Mouse (Mus musculus): Measurements from ENCODE around the gene Adcy2. TPM values are rescaled to one million over a fixed set of nuclear protein-coding genes. Genes with fewer than 3 reads are reported as not detected.

The Adcy2 gene
- not detected for polyA plus RNA-seq (2012; fragmentation: generic; extraction: Trizol)
- long read RNA-seq, experiment 1: 0 reads
- long read RNA-seq, experiment 2: 0 reads

DNA sequence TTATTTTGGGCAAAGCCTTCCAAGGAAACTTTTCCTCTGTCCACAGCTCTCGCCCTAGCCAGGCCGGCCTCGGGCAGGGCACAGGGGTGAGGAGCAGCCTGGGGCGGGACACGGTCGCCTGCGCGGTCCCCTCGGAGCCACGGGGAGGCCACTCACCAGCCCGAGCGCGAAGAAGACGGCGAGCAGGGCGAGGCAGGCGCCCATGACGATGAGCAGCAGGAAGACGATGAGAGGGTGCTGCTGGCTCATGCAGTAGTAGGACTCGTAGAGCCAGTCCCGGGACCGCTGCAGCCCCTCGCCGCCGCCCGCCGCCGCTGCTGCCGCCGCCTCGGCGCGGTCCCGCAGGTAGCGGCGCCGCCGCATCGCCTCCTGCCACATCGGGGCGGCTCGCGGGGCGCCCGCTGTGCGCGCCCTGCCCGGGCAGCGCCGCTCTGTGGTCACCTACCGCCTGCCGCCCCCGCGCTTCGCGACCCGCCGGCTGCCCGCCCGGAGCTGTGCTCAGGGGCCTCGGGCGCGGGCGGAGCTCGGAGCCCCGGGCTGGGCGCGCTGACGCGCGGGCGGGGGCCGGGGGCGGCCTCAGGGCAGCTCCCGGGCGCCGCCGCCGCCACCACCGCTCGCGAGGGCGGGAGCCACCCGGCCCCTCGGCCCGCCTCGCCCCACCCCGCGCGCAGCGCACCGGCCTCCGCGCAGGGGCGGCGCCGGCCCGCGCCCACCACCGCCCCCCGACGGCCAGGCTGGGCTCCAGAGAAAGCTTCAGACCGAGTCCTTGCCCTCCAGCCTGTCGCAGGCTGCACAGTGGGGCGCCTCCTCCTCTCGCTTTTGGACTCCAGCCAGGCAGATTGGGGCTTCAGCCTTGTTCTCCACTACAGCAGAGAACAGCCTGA, at the start of gene Adcy2:
Gene Adcy2 (minus strand): TSS at position 624 of the 884 bp plus-strand sequence.
- Histone ChIP-seq H3K4me3 (ENCODE audit: insufficient read depth, poor library complexity, severe bottlenecking) (no peak within 1 kb of the TSS), H3K79me2 (ENCODE audit: control insufficient read depth, insufficient read depth) (no peaks in the 10 kb centered on the region)

GRCm38 (mm10) chr13:69036991-69037597, 37.8 kb upstream of the Adcy2 start:
- Histone ChIP-seq H3K4me3 (ENCODE audit: insufficient read depth, poor library complexity, severe bottlenecking) (no peak overlapping the region), H3ac (ENCODE audit: control insufficient read depth, insufficient read length, low read depth) (no peak overlapping the region)

More for the DNA sequence above, at the start of gene Adcy2:
- Histone ChIP-seq H3K36me3 (ENCODE audit: control insufficient read depth, insufficient read depth) (no peaks in the 10 kb centered on the region), H3K79me3 (ENCODE audit: low read depth) (no peaks in the 10 kb centered on the region), H3ac (ENCODE audit: control insufficient read depth, insufficient read length, low read depth) (no peak within 1 kb of the TSS), H3K27me3 (ENCODE audit: control insufficient read depth, insufficient read depth, insufficient read length) (no peaks in the 10 kb centered on the region)
- no peak for TF ChIP-seq CEBPB (IDR thresholded peaks at IDR 0.05; ENCODE audit: low read depth)
- TF ChIP-seq MYOD1 (IDR thresholded peaks at IDR 0.05; ENCODE audit: control insufficient read depth, insufficient read length, low read depth): no peak
- no peak for TF ChIP-seq MYOG (IDR thresholded peaks at IDR 0.05; ENCODE audit: control insufficient read depth, extremely low read depth, insufficient read length)
- no peak for TF ChIP-seq FOSL1 (IDR thresholded peaks at IDR 0.05; ENCODE audit: insufficient read depth, low read length, poor library complexity, severe bottlenecking)
- TF ChIP-seq CTCF (IDR thresholded peaks at IDR 0.05; ENCODE audit: control insufficient read depth, insufficient read depth, insufficient read length): no peak
- TF ChIP-seq USF1 (IDR thresholded peaks at IDR 0.05; ENCODE audit: low read depth): no peak
- TF ChIP-seq MAX (IDR thresholded peaks at IDR 0.05): no peak

DNA sequence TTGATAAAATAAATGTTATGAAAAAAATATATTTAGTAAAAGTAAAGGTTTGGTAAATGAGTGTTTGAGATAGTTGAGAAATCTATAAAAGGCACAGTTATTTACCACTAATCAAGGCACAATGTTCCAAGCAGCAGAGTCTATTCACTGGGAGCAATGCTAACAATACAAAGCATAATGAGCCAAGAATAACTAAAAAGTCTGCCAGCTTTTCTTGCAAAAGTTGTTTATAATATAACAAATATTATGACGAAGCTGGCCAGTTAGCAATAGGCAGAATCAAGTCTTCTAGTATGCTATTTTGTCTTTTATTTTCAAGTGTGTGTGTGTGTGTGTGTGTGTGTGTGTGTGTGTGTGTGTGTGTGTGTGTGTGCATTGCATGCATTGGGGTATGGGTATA, 35.3 kb upstream of the Adcy2 start:
- Histone ChIP-seq H3K79me3 (ENCODE audit: low read depth) (no peaks in the 10 kb centered on the region), H3K4me3 (ENCODE audit: insufficient read depth, poor library complexity, severe bottlenecking) (no peak overlapping the region), H3K36me3 (ENCODE audit: control insufficient read depth, insufficient read depth) (no peaks in the 10 kb centered on the region), H3K27me3 (ENCODE audit: control insufficient read depth, insufficient read depth, insufficient read length) (no peaks in the 10 kb centered on the region), H3ac (ENCODE audit: control insufficient read depth, insufficient read length, low read depth) (no peak overlapping the region), H3K79me2 (ENCODE audit: control insufficient read depth, insufficient read depth) (no peaks in the 10 kb centered on the region)
- TF ChIP-seq MYOD1 (IDR thresholded peaks at IDR 0.05; ENCODE audit: control insufficient read depth, insufficient read length, low read depth) (no peak), FOSL1 (IDR thresholded peaks at IDR 0.05; ENCODE audit: insufficient read depth, low read length, poor library complexity, severe bottlenecking) (no peak), CTCF (IDR thresholded peaks at IDR 0.05; ENCODE audit: control insufficient read depth, insufficient read depth, insufficient read length) (no peak), CEBPB (IDR thresholded peaks at IDR 0.05; ENCODE audit: low read depth) (no peak), USF1 (IDR thresholded peaks at IDR 0.05; ENCODE audit: low read depth) (no peak), MAX (IDR thresholded peaks at IDR 0.05) (no peak), MYOG (IDR thresholded peaks at IDR 0.05; ENCODE audit: control insufficient read depth, extremely low read depth, insufficient read length) (no peak)

More at GRCm38 (mm10) chr13:69036991-69037597, 37.8 kb upstream of the Adcy2 start:
- H3K36me3 ChIP-seq (ENCODE audit: control insufficient read depth, insufficient read depth): no peaks in the 10 kb centered on the region
- no peak for TF ChIP-seq CTCF (IDR thresholded peaks at IDR 0.05; ENCODE audit: control insufficient read depth, insufficient read depth, insufficient read length)
- no peak for TF ChIP-seq FOSL1 (IDR thresholded peaks at IDR 0.05; ENCODE audit: insufficient read depth, low read length, poor library complexity, severe bottlenecking)
- no peak for TF ChIP-seq MAX (IDR thresholded peaks at IDR 0.05)
- no peak for TF ChIP-seq MYOG (IDR thresholded peaks at IDR 0.05; ENCODE audit: control insufficient read depth, extremely low read depth, insufficient read length)
- TF ChIP-seq USF1 (IDR thresholded peaks at IDR 0.05; ENCODE audit: low read depth): no peak
- no peak for TF ChIP-seq CEBPB (IDR thresholded peaks at IDR 0.05; ENCODE audit: low read depth)
- TF ChIP-seq MYOD1 (IDR thresholded peaks at IDR 0.05; ENCODE audit: control insufficient read depth, insufficient read length, low read depth): no peak
- no peaks in the 10 kb centered on the region for H3K79me2 ChIP-seq (ENCODE audit: control insufficient read depth, insufficient read depth)
- H3K79me3 ChIP-seq (ENCODE audit: low read depth): no peaks in the 10 kb centered on the region
- H3K27me3 ChIP-seq (ENCODE audit: control insufficient read depth, insufficient read depth, insufficient read length): no peaks in the 10 kb centered on the region

DNA sequence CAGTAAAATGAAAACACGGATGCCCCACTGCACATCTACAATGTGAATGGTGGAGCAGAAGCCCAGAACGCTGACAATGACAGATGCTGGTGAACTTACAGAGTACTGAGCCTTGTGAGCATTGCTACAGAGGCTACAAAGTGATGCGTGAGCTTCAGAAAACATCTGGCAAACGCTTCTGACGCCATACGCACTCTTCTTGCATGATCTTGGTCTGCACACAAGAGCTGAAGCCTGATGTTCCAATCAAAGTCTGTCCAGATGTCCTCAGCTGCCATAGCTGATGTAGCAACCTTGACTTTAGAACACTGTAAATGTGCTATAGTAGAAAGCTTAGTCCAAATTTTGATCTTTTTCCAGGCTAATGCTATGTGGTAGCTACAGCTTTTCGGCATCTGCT, 34.2 kb upstream of the Adcy2 start:
- TF ChIP-seq FOSL1 (IDR thresholded peaks at IDR 0.05; ENCODE audit: insufficient read depth, low read length, poor library complexity, severe bottlenecking) (no peak), MYOG (IDR thresholded peaks at IDR 0.05; ENCODE audit: control insufficient read depth, extremely low read depth, insufficient read length) (no peak), MYOD1 (IDR thresholded peaks at IDR 0.05; ENCODE audit: control insufficient read depth, insufficient read length, low read depth) (no peak), CEBPB (IDR thresholded peaks at IDR 0.05; ENCODE audit: low read depth) (no peak), USF1 (IDR thresholded peaks at IDR 0.05; ENCODE audit: low read depth) (no peak), CTCF (IDR thresholded peaks at IDR 0.05; ENCODE audit: control insufficient read depth, insufficient read depth, insufficient read length) (no peak), MAX (IDR thresholded peaks at IDR 0.05) (no peak)
- Histone ChIP-seq H3K79me3 (ENCODE audit: low read depth) (no peaks in the 10 kb centered on the region), H3K79me2 (ENCODE audit: control insufficient read depth, insufficient read depth) (no peaks in the 10 kb centered on the region), H3ac (ENCODE audit: control insufficient read depth, insufficient read length, low read depth) (no peak overlapping the region), H3K27me3 (ENCODE audit: control insufficient read depth, insufficient read depth, insufficient read length) (no peaks in the 10 kb centered on the region), H3K36me3 (ENCODE audit: control insufficient read depth, insufficient read depth) (no peaks in the 10 kb centered on the region), H3K4me3 (ENCODE audit: insufficient read depth, poor library complexity, severe bottlenecking) (no peak overlapping the region)

- TF ChIP-seq CTCF (IDR thresholded peaks at IDR 0.05; ENCODE audit: control insufficient read depth, insufficient read depth, insufficient read length) (no peak), USF1 (IDR thresholded peaks at IDR 0.05; ENCODE audit: low read depth) (no peak)
- Histone ChIP-seq H3K4me3 (ENCODE audit: insufficient read depth, poor library complexity, severe bottlenecking) (no peak overlapping the region), H3K79me3 (ENCODE audit: low read depth) (no peaks in the 10 kb centered on the region), H3K27me3 (ENCODE audit: control insufficient read depth, insufficient read depth, insufficient read length) (no peaks in the 10 kb centered on the region), H3ac (ENCODE audit: control insufficient read depth, insufficient read length, low read depth) (no peak overlapping the region), H3K79me2 (ENCODE audit: control insufficient read depth, insufficient read depth) (no peaks in the 10 kb centered on the region), H3K36me3 (ENCODE audit: control insufficient read depth, insufficient read depth) (no peaks in the 10 kb centered on the region)
Observed at GRCm38 (mm10) chr13:69029078-69029757, 29.9 kb upstream of the Adcy2 start.
